14 mouse cellular contexts compared by ENCODE assay signal in the genomic region with DNA sequence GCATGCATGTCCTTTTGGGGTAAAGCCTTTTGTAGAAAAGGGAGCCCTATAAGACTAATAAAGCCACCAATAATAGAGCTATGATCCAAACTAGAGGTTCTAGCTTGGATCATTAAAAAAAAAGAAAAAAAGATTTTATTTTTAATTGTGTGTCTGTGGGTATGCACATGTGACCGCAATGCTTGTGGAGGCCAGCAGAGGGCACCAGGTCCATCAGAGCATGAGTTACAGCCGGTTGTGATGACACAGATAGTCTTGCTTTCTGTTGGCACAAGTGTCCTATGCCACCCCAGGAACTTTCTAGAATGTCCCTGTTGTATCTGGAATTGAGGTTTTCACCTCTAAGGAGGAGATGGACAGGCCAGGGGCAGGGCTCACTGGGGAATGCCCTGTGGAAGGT. TPM values are rescaled to one million over a fixed set of nuclear protein-coding genes. Genes with fewer than 3 reads are reported as not detected.
DNase-seq lines count a peak whose midpoint lies in the region; ATAC-seq and TF ChIP-seq lines count a peak whose summit lies in the region.
"Had no signal": no experiment of that assay in that cellular context is flagged by ENCODE, and none has a peak within 500 bp of the region (broad histone marks: within the 10 kb centered on the region; RNA-seq: fewer than 3 reads in every experiment).

No protein-coding gene starts in this region.

- H3K9ac ChIP-seq in heart, postnatal 0 days (replicated peaks; ENCODE audit: low read depth, low read length), result no peak overlapping the region
- H3K9ac ChIP-seq in hindbrain, embryonic 12.5 days, result no peak overlapping the region
- H3K9ac ChIP-seq: limb, embryonic 13.5 days; midbrain, embryonic 15.5 days had no signal

- no peak for DNase-seq in heart, postnatal 0 days (ENCODE audit: low spot score)
- DNase-seq in heart, adult 9 months (ENCODE audit: low spot score in 2 of 2), result no peak
- DNase-seq in spleen, adult 12 weeks (ENCODE audit: low spot score), result peak; percentile 32
- no peak for DNase-seq in spleen, adult 18-20 months
- DNase-seq in adipocyte (ENCODE audit: low spot score), result peak; percentile 54
- DNase-seq in natural killer cell, adult 2 months (ENCODE audit: low spot score in 2 of 2), result peak; percentile 26 to 42
- DNase-seq in frontal cortex, postnatal 10 days (ENCODE audit: low spot score in 2 of 2), result no peak
- DNase-seq: kidney, postnatal 14 days; right cerebral cortex, adult 18-20 months had no signal

- 86% methylated on average over 2 of the region's 2 CpGs for WGBS in heart, postnatal 0 days
- 88% methylated on average over 2 of the region's 2 CpGs for WGBS in hindbrain, embryonic 12.5 days

- H3K4me2 ChIP-seq in heart, postnatal 0 days (ENCODE audit: low read depth, low read length), result no peak overlapping the region
- H3K4me2 ChIP-seq in hindbrain, embryonic 12.5 days (replicated peaks), result no peak overlapping the region
- H3K4me2 ChIP-seq: limb, embryonic 13.5 days; midbrain, embryonic 15.5 days had no signal

- TF ChIP-seq CTCF in heart, postnatal 0 days (IDR thresholded peaks at IDR 0.05; ENCODE audit: low read depth), result peak; percentile 14; the same call in 1 of the 2 replicates

- H3K4me3 ChIP-seq in heart, postnatal 0 days (ENCODE audit: low read depth, low read length), result no peak overlapping the region
- H3K4me3 ChIP-seq in hindbrain, embryonic 12.5 days, result no peak overlapping the region
- H3K4me3 ChIP-seq: limb, embryonic 13.5 days; midbrain, embryonic 15.5 days had no signal

- H3K36me3 ChIP-seq in heart, postnatal 0 days (replicated peaks; ENCODE audit: control insufficient read depth, insufficient read depth, low read length), result peaks cover 23% of the 10 kb centered on the region
- H3K36me3 ChIP-seq in hindbrain, embryonic 12.5 days, result peaks cover 14% of the 10 kb centered on the region
- H3K36me3 ChIP-seq: midbrain, embryonic 15.5 days had no signal

- ATAC-seq in heart, postnatal 0 days (ENCODE audit: insufficient read depth, low read depth), result no peak
- no peak for ATAC-seq in hindbrain, embryonic 12.5 days (ENCODE audit: low FRiP score)
- ATAC-seq: forebrain, embryonic 16.5 days; midbrain, embryonic 15.5 days had no signal

- H3K4me1 ChIP-seq in heart, postnatal 0 days (ENCODE audit: control insufficient read depth, insufficient read depth), result 0 out of 2 replicates have a peak, but pooled peaks cover 5% of the 10 kb centered on the region
- peaks cover 6% of the 10 kb centered on the region for H3K4me1 ChIP-seq in hindbrain, embryonic 12.5 days

- H3K27ac ChIP-seq in heart, postnatal 0 days (ENCODE audit: low read depth), result no peak overlapping the region
- H3K27ac ChIP-seq in hindbrain, embryonic 12.5 days, result no peak overlapping the region
- H3K27ac ChIP-seq: limb, embryonic 13.5 days; midbrain, embryonic 15.5 days had no signal

- no peaks in the 10 kb centered on the region for H3K9me3 ChIP-seq in heart, postnatal 0 days (replicated peaks; ENCODE audit: control insufficient read depth, low read length)
- peaks cover 4% of the 10 kb centered on the region; the same call in 1 of the 2 replicates for H3K9me3 ChIP-seq in hindbrain, embryonic 12.5 days (replicated peaks)
- H3K9me3 ChIP-seq: midbrain, embryonic 15.5 days had no signal

- no peak for TF ChIP-seq EP300 in heart, postnatal 0 days (IDR thresholded peaks at IDR 0.05; ENCODE audit: low read depth)

- no peaks in the 10 kb centered on the region for H3K27me3 ChIP-seq in heart, postnatal 0 days (ENCODE audit: control insufficient read depth, insufficient read depth, low read length)
- H3K27me3 ChIP-seq in hindbrain, embryonic 12.5 days, result peaks cover 16% of the 10 kb centered on the region
- H3K27me3 ChIP-seq: limb, embryonic 13.5 days had no signal

RNA-seq across cellular contexts. Expression of gene Arpc1b, which starts 5.4 kb away (rescaled TPM):
- 105 and 267 TPM in 2 replicates for total RNA-seq in heart, postnatal 0 days (2014; rRNA removed; ENCODE audit: low replicate concordance)
- 179 and 181 TPM in 2 replicates for polyA plus RNA-seq in heart, postnatal 0 days (2015; fragmentation: Nextera tagmentation; extraction: Ambion mirVana)
- polyA plus RNA-seq in hindbrain, embryonic 12.5 days (2016; fragmentation: Nextera tagmentation; extraction: Ambion mirVana), result 95.5 and 108 TPM in 2 replicates

RNA-seq across cellular contexts. Expression of gene Pdap1, which starts 20.7 kb away (rescaled TPM):
- total RNA-seq in heart, postnatal 0 days (2014; rRNA removed; ENCODE audit: low replicate concordance), result 8.6 and 15.9 TPM in 2 replicates
- polyA plus RNA-seq in heart, postnatal 0 days (2015; fragmentation: Nextera tagmentation; extraction: Ambion mirVana), result 58.0 and 58.1 TPM in 2 replicates
- polyA plus RNA-seq in hindbrain, embryonic 12.5 days (2016; fragmentation: Nextera tagmentation; extraction: Ambion mirVana), result 111 and 144 TPM in 2 replicates

RNA-seq across cellular contexts. Expression of gene Bud31, which starts 20.8 kb away (rescaled TPM):
- 61.2 and 91.1 TPM in 2 replicates for total RNA-seq in heart, postnatal 0 days (2014; rRNA removed; ENCODE audit: low replicate concordance)
- polyA plus RNA-seq in heart, postnatal 0 days (2015; fragmentation: Nextera tagmentation; extraction: Ambion mirVana), result 119 and 121 TPM in 2 replicates
- polyA plus RNA-seq in hindbrain, embryonic 12.5 days (2016; fragmentation: Nextera tagmentation; extraction: Ambion mirVana), result 210 and 215 TPM in 2 replicates

RNA-seq across cellular contexts. Expression of gene Kpna7, which starts 35.6 kb away (rescaled TPM):
- not detected in 2 replicates for total RNA-seq in heart, postnatal 0 days (2014; rRNA removed; ENCODE audit: low replicate concordance)
- not detected in 2 replicates for polyA plus RNA-seq in heart, postnatal 0 days (2015; fragmentation: Nextera tagmentation; extraction: Ambion mirVana)
- not detected in 2 replicates for polyA plus RNA-seq in hindbrain, embryonic 12.5 days (2016; fragmentation: Nextera tagmentation; extraction: Ambion mirVana)
- polyA plus RNA-seq: forebrain, embryonic 16.5 days; heart, embryonic 14.5 days; limb, embryonic 13.5 days; midbrain, embryonic 15.5 days had no signal

RNA-seq across cellular contexts. Expression of gene Arpc1a, which starts 35.8 kb away (rescaled TPM):
- 64.7 and 73.5 TPM in 2 replicates for total RNA-seq in heart, postnatal 0 days (2014; rRNA removed; ENCODE audit: low replicate concordance)
- 82.0 and 83.5 TPM in 2 replicates for polyA plus RNA-seq in heart, postnatal 0 days (2015; fragmentation: Nextera tagmentation; extraction: Ambion mirVana)
- 191 and 201 TPM in 2 replicates for polyA plus RNA-seq in hindbrain, embryonic 12.5 days (2016; fragmentation: Nextera tagmentation; extraction: Ambion mirVana)

Comparison
In these comparisons a context has a peak if more than half of its experiments do, and no peak if none do; other contexts are left out.
1. DNase-seq: peak in spleen, adult 12 weeks (single experiment), adipocyte (single experiment) and natural killer cell, adult 2 months (2 of 2); none in heart, postnatal 0 days (single experiment), heart, adult 9 months (0 of 2), spleen, adult 18-20 months (0 of 2) and frontal cortex, postnatal 10 days (0 of 2).